Mouse (Mus musculus): Measurements from ENCODE around the gene Tinag. TPM values are rescaled to one million over a fixed set of nuclear protein-coding genes. Genes with fewer than 3 reads are reported as not detected.

The Tinag gene
- polyA plus RNA-seq, 1 experiment from 2014 or later, result not detected

GRCm38 (mm10) chr9:76996021-76996420 is 49.6 kb downstream of the Tinag start:
- WGBS, result 96% methylated on average over 1 of the region's 1 CpGs
- Histone ChIP-seq H3K4me2 (no peak overlapping the region), H3K27ac (replicated peaks) (no peak overlapping the region), H3K9ac (replicated peaks) (no peak overlapping the region), H3K9me3 (replicated peaks) (no peaks in the 10 kb centered on the region), H3K36me3 (no peaks in the 10 kb centered on the region), H3K27me3 (replicated peaks) (no peaks in the 10 kb centered on the region), H3K4me3 (replicated peaks) (no peak overlapping the region), H3K4me1 (no peaks in the 10 kb centered on the region)
- ATAC-seq (ENCODE audit: low FRiP score), result no peak

- no peak overlapping the region for H3K9ac ChIP-seq (replicated peaks)
- H3K4me1 ChIP-seq, result no peaks in the 10 kb centered on the region
- no peaks in the 10 kb centered on the region for H3K9me3 ChIP-seq (replicated peaks)
- H3K4me3 ChIP-seq (replicated peaks), result no peak overlapping the region
- no peak for ATAC-seq (ENCODE audit: low FRiP score)
- no peaks in the 10 kb centered on the region for H3K27me3 ChIP-seq (replicated peaks)
- H3K36me3 ChIP-seq, result no peaks in the 10 kb centered on the region
- no peak overlapping the region for H3K4me2 ChIP-seq
- H3K27ac ChIP-seq (replicated peaks), result no peak overlapping the region
Measured at GRCm38 (mm10) chr9:76989946-76990345, 55.6 kb downstream of the Tinag start.

GRCm38 (mm10) chr9:76934813-76935212 is 110.8 kb downstream of the Tinag start:
- H3K27me3 ChIP-seq (replicated peaks), result no peaks in the 10 kb centered on the region
- H3K27ac ChIP-seq (replicated peaks), result no peak overlapping the region
- no peak overlapping the region for H3K4me2 ChIP-seq
- H3K4me1 ChIP-seq, result no peaks in the 10 kb centered on the region
- H3K9ac ChIP-seq (replicated peaks), result no peak overlapping the region
- no peaks in the 10 kb centered on the region for H3K9me3 ChIP-seq (replicated peaks)
- ATAC-seq (ENCODE audit: low FRiP score), result no peak
- H3K36me3 ChIP-seq, result no peaks in the 10 kb centered on the region
- no peak overlapping the region for H3K4me3 ChIP-seq (replicated peaks)
- WGBS, result 89% methylated on average over 1 of the region's 1 CpGs

- H3K4me2 ChIP-seq, result no peak overlapping the region
- H3K27ac ChIP-seq (replicated peaks), result no peak overlapping the region
- WGBS, result 85% methylated on average over 5 of the region's 5 CpGs
- no peak overlapping the region for H3K9ac ChIP-seq (replicated peaks)
- H3K36me3 ChIP-seq, result no peaks in the 10 kb centered on the region
- no peaks in the 10 kb centered on the region for H3K27me3 ChIP-seq (replicated peaks)
- H3K4me3 ChIP-seq (replicated peaks), result no peak overlapping the region
- H3K4me1 ChIP-seq, result no peaks in the 10 kb centered on the region
- H3K9me3 ChIP-seq (replicated peaks), result no peaks in the 10 kb centered on the region
- no peak for ATAC-seq (ENCODE audit: low FRiP score)
Measured at GRCm38 (mm10) chr9:76915093-76915661, 130.4 kb downstream of the Tinag start.
